Mouse (Mus musculus) T-helper 2 cell (primary cell): Measurements from ENCODE around the gene Ano8.

ENCODE experiments used
- in situ Hi-C: fragments of 300-600 bp; cut with MboI, MseI; formaldehyde crosslinking; loops from one replicate; pipeline ENCODE4 v1.15.1; 2025; ENCODE audit warnings: high pct_unique_total_duplicates

Ano8 gene

GRCm38 (mm10) chr8:71471861-71472260, 13.9 kb downstream of the Ano8 start:
- in situ Hi-C loops: loop anchor here (25.0 kb wide), 1 partner anchor 1110 kb away; the partner anchor contains the start of genes Comp and Upf1

GRCm38 (mm10) chr8:71470913-71471255, 14.9 kb downstream of the Ano8 start:
- in situ Hi-C loops: loop anchor here (25.0 kb wide), 1 partner anchor 1109 kb away; the partner anchor contains the start of genes Comp and Upf1

GRCm38 (mm10) chr8:71470146-71470912, 15.4 kb downstream of the Ano8 start:
- in situ Hi-C loops: loop anchor here (25.0 kb wide), 1 partner anchor 1108 kb away; the partner anchor contains the start of genes Comp and Upf1

DNA sequence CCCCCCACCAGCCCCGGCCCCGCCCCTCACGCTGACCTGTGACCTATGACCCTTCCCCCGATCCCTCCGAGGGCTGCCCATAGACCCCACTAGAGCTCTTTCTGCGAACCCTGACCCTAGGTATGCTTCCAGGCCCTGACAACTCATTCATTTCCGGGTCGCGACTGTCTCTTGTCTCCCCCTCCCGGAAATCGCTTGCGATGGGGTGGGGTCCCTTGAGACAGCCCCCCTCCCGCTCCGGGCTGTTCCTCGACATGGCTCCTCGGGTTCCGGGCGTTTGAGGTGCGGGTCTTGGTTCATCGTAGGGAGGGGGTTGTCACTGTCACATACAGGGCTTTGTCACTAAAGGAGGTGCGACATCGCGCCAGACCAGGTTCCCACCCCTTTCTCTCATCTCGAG, 16.4 kb downstream of the Ano8 start:
- in situ Hi-C loops: loop anchor here (10.0 to 25.0 kb wide), 2 partner anchors 575 to 1107 kb away; partner anchors contain the start of genes Comp, Rpl18a, Slc5a5 and Upf1

GRCm38 (mm10) chr8:71468916-71469315, 16.8 kb downstream of the Ano8 start, which contains the start of gene Dda1:
TSS of gene Dda1 (plus strand) at chr8:71469199.
- in situ Hi-C loops: loop anchor here (10.0 to 25.0 kb wide), 2 partner anchors 574 to 1107 kb away; partner anchors contain the start of genes Comp, Rpl18a, Slc5a5 and Upf1

DNA sequence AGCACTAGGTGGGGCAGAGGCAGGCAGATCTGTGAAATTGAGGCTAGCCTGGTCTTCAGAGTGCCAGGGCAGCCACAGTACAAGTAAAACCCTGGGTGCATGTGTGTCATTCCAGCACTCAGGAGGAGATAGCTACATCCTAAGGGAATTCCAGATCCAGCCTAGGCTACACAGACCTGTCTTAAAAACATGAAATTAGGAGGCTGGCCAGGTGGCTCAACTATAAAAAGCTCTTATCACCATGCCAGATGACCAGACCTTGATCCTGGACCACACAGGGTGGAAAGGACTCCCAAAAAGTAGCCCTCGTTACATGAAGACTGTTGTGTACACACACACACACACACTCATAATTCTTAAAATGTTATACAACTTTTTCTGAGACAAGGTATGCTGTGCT, 17.8 kb downstream of the Ano8 start:
- in situ Hi-C loops: loop anchor here (10.0 to 25.0 kb wide), 2 partner anchors 573 to 1106 kb away; partner anchors contain the start of genes Comp, Rpl18a, Slc5a5 and Upf1

DNA sequence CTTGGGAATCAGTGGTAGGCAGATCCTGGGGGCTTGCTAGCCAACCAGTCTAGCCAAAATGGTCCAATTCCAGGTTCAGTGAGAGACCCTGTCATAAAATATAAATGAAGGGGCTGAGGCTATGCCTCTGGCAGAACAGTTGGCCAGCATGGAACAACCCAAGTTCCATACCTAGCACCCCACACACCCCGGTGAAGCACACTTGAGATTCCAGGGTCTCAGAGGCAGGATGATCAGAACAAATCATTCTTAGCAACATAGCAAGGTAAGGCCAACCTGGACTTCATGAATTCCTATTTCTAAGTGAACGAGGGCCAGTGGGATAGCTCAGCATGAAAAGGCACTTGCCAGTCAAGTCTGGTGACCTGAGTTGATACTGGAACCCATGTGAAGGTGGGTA, 18.6 kb downstream of the Ano8 start:
- in situ Hi-C loops: loop anchor here (10.0 to 25.0 kb wide), 2 partner anchors 572 to 1105 kb away; partner anchors contain the start of genes Comp, Rpl18a, Slc5a5 and Upf1

DNA sequence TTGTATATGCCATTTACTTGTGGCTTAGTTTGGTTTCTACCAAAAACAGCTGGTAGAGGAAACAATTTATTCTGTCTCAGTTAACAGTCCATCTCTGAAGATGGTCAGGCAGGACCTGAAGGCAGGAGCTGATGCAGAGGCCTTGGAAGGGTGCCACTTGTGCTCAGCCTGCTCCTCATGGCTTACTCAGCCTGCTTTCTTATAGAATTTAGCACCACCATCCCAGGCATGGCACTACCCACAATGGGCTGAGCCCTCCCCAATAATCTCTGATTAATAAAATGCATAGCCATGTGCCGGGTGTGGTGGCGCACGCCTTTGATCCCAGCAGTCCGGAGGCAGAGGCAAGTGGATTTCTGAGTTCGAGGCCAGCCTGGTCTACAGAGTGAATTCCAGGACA, 19.6 kb downstream of the Ano8 start:
- in situ Hi-C loops: loop anchor here (10.0 to 25.0 kb wide), 2 partner anchors 571 to 1104 kb away; partner anchors contain the start of genes Comp, Rpl18a, Slc5a5 and Upf1

DNA sequence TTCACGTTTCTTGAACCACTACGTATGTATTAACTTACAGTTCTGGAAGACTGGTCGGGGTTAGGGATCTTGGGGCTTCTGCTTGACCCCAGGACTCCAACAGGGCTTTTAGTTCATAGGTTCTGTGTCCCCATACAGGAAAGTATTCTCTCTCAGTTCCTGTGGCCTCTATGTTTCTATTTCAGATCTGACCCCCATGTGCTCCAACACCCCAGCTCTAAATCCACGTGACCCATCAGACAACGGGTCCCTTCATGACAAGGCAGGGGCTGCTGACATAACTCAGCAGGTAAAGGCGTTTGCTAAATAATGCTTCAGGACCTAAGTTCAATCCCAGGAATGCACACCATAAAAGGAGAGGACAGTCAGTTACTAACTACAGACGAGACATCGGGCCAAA, 20.0 kb downstream of the Ano8 start:
- in situ Hi-C loops: loop anchor here (10.0 to 25.0 kb wide), 2 partner anchors 571 to 1103 kb away; partner anchors contain the start of genes Comp, Rpl18a, Slc5a5 and Upf1

- in situ Hi-C loops: loop anchor here (5.0 to 25.0 kb wide), 3 partner anchors 93 to 1103 kb away; partner anchors contain the start of genes Comp, Ocel1, Rpl18a and Slc5a5
Observed at GRCm38 (mm10) chr8:71464513-71465500, 21.0 kb downstream of the Ano8 start, which contains the start of gene Mrpl34. TSS of gene Mrpl34 (plus strand) at chr8:71464959.

GRCm38 (mm10) chr8:71463188-71464033, 22.4 kb downstream of the Ano8 start, which contains the start of gene Abhd8:
TSS of gene Abhd8 (minus strand) at chr8:71463655.
- in situ Hi-C loops: loop anchor here (5.0 to 25.0 kb wide), 3 partner anchors 91 to 1101 kb away; partner anchors contain the start of genes Comp, Ocel1, Rpl18a and Slc5a5

DNA sequence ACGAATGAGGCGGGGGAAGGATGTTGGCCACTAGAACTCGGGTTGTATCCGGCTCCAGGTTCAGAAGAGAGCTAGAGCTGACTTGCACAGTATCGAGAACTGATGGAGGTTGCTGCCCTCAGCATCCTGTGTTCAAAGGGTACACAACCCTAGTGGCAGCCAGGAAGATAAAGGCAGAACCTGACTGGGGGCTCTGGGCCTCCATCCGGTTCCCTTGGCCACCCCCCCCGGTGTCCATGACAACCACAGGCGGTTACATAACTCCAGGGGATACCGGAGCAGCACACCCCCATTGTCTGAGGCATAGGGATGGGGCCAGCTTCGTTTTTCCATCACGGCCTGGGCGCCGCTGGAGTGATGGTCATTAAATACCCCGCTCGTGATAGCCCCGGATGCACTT, 23.0 kb downstream of the Ano8 start:
- in situ Hi-C loops: loop anchor here (5.0 to 25.0 kb wide), 3 partner anchors 90 to 1100 kb away; partner anchors contain the start of genes Comp, Ocel1, Rpl18a and Slc5a5

- in situ Hi-C loops: loop anchor here (5.0 to 25.0 kb wide), 3 partner anchors 90 to 1100 kb away; partner anchors contain the start of genes Comp, Ocel1, Rpl18a and Slc5a5
Observed at GRCm38 (mm10) chr8:71462191-71462590, 23.6 kb downstream of the Ano8 start.

DNA sequence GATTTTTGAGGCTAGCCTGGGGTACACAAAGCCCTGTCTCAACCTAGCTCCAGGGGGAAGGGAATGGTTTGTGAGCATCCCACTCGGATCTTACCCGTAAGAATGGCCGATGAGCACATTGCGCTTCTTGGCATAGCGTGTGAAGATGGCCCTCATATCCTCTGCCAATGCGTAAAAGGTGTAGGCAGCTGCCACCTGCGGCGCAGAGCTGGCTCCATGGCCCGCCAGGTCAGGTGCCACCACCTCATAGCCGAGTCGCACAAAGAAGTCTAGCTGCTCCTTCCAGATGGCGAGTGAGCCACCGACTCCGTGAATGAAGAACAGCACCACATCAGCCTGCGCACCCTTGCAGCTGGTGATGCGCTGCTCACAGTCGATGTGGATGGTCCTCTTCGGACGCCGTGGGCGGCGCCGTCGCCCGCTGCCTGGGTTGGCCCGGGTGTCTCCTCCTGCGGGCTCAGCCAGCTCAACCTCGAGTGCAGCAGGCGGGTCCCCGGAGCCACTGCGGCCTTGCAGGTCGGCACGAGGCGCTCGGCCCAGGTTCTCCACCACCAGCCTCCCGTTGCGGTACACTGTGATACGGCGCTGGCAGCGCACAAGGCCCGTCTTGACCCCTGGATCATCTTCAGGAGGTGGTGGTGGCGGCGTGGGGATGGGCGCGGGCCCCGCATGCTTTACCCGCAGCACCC, 24.5 kb downstream of the Ano8 start:
- in situ Hi-C loops: loop anchor here (5.0 to 25.0 kb wide), 3 partner anchors 89 to 1099 kb away; partner anchors contain the start of genes Comp, Ocel1, Rpl18a and Slc5a5

- in situ Hi-C loops: loop anchor here (5.0 to 25.0 kb wide), 3 partner anchors 88 to 1098 kb away; partner anchors contain the start of genes Comp, Ocel1, Rpl18a and Slc5a5
Observed at GRCm38 (mm10) chr8:71460716-71461115, 25.0 kb downstream of the Ano8 start.

- in situ Hi-C loops: loop anchor here (25.0 kb wide), 1 partner anchor 1095 kb away; the partner anchor contains the start of genes Comp and Upf1
Observed at GRCm38 (mm10) chr8:71457659-71458270, 28.0 kb downstream of the Ano8 start.

DNA sequence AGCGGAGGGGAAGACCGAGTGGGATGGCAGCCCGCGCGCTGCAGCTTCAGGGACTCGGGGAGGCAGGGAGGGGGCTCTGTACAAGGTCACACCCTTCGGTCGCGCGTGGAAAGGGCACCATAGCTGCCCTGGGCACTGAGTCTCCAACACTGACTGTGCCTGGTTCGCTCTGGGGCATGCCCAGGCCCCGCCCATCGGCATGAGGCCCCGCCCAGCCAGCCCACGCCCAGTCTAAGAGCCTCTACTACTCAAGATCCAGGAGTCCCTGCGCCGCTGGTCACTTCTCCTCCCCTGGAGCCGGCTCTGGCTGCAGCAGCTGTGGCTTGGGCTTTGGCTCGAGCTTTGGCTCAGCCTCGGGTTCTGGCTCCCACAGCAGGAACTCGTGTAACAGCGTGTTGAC, 28.9 kb downstream of the Ano8 start:
- in situ Hi-C loops: loop anchor here (25.0 kb wide), 1 partner anchor 1095 kb away; the partner anchor contains the start of genes Comp and Upf1

GRCm38 (mm10) chr8:71454668-71455067, 31.1 kb downstream of the Ano8 start:
- in situ Hi-C loops: loop anchor here (25.0 kb wide), 1 partner anchor 1092 kb away; the partner anchor contains the start of genes Comp and Upf1
